Mouse (Mus musculus) embryo, embryonic 10 days (tissue): ENCODE data around the gene Smco2.
"Not testable (repeated sequence)": the region's sequence is repeated elsewhere in the genome, so short reads cannot be mapped to it uniquely, and the experiment has no call there.

Experiments
- DNase-seq: peaks from one replicate; pipeline ENCODE4 v3.0.0-alpha.2; 2015; ENCODE audit warnings: low spot score

Gene Smco2

DNA sequence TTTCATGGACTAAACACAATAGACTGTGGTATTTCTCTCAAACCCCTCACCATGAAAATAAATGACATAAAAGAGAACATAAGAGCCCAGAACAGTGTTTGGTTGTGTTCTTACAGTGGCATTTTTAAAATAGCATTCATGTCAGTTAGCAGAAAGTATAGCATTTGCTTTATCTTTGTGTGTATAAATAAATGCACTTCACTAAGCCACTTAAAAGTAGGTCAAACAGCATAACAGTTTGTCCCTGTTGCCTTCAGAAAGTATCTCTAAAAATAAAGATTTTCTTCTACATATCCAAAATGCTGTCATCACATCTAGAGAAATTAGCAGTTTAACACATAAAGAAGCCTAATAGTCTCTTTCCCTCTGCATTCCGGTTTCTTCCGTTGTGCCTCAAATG is 7.5 kb downstream of the Smco2 start:
- no peak for DNase-seq

DNA sequence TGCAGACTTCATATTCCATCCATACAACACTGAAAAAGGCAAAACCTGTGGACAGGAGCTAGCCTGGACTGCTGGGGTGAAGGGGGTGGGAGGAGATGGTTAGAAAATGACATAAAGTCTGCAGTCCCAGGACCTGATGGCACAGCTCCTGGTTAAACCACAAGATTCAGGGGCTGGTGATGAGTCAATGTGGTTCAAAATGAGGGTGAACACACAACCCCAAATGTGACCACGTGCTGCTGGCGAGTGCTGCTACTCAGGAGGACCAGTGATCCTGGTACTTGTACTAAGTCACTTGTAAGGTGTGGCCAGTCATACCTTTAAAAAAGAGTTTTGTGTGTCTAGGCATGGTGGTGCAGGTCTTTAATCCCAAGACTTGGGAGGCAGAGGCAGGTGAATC is 13.2 kb downstream of the Smco2 start:
- DNase-seq, result no peak

DNA sequence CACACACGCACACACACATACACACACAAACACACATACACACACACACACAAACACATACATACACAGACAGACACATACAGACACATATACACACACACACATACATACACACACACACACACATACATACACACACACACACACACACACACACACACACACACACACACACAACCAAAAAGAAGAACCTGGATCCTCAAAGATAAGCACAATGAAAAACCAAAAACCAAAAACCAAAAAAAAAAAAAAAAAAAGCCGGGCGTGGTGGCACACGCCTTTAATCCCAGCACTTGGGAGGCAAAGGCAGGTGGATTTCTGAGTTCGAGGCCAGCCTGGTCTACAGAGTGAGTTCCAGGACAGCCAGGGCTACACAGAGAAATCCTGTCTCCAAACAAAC is 14.5 kb downstream of the Smco2 start:
- not testable (repeated sequence) for DNase-seq

DNA sequence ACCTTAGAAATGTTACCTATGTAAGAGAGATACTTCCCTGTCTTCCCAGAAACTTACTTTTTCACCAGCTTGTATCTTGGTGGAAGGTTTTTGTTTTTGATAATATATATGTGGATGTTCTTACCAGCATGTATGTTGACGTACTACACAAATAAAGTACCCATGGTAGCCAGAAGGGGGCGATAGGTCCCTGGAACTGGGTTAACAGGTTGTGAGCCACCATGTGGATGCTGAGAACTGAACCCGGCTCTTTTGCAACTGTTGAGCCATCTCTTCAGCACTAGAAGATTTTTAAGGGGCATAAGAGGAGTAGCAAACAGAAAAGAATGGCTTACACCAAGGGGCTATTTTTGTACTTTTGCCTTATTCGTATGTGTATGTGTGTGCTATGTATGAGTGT is 15.8 kb downstream of the Smco2 start:
- no peak for DNase-seq

DNA sequence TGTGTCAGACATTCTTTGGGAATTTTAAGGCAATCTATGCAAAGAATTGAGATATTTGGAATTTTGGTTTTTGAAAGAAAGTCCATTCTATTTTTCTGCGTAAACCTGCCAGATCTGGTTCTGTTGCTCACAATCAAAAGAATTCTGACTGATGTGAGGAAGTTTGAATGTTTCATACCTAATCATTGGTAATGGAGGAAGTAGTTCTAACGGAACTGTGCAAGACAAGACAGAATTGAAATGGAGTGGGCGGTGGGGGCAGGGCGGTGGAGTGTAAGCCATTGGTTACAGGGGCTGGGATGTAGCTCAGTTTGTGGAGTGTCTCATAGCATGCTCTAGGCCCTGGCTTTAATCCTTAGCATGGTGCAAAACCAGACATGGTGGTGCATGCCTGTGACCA is 22.1 kb downstream of the Smco2 start:
- DNase-seq, result no peak

DNA sequence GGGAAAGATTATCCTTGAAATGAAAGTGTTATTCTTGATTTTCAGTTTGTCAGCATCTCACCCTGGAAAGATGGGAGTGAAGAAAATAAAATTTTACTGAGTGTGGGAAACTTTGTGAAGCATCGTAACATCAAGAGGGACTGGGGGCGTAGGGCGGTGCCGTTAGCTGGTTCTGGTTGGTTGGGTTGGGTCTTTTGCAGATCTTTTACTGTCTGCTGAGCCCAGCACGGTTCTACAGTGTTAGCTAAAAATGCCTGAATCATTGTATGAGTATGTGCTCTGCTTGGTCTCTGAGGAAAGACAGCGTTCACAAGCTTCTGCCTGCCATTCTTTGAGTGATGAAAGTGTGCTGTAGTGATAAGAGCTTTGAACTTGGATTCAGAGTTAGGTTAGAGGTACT is 24.5 kb downstream of the Smco2 start:
- no peak for DNase-seq

DNA sequence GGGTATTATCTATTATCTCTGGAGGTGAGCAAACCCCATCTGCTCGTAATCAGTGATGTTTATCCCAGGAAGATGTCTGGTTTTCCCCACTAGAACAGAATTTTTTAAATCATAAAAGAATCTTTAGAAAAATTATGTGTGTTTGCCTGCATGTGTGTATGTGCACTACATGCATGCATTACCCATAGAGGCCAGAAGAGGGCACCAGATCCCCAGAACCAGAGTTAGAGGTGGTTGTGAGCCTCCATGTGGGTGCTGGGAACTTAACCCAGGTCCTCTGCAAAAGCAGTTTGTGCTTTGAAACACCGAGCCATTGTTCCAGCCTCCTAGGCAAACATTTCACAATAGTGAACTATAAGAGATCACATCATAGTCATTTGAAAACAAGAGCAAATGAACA is 26.9 kb downstream of the Smco2 start:
- no peak for DNase-seq

DNA sequence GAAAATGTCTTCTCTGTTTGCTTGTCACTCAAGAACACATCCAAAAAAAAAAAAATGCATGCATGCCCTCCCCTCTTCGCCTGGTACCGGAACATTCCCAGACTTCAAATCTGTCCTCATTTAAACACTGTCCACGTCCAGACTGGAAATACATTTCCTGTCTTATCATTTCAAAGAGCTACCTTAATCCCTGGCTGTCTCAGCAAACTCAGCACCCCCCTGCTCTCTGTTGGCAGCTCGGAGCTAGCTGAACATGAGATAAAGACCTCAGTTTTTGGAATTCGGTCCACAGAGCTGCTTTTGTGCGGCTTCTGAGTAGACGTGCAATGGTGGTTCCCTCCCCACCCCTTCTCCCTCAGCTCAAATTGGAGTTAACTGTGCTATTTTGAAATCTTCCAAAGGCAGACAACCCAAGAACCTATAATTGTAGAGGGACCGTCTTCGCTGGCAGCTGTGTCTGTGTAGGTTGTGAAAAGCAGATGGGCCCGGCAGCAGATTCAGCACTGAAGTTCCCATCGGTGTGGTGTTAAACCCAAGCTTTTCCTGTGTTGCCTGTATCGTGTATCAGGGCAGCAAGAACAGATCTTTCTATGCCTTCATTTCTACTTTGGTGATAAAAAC is 27.6 kb downstream of the Smco2 start:
- no peak for DNase-seq

DNA sequence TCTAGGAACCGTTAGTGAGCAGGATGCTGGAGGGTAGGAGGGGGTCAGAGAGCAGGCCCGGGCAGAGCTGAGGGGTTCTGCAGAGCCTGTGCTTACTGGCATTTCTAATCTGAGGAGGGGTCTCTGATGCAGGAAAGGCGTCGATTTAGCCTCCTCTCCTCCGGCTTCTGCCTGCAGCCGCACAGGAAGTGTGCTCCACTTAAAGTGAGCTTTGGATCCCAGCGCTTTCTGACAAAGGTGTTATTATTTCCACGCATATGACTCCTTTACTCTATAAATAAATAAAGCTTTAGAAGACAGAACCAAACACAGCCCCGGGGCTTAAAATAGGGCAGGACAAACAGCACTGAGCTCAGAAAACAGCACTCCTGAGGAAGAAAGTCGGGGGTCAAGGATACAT is 29.0 kb downstream of the Smco2 start:
- peak; percentile 32 for DNase-seq

DNA sequence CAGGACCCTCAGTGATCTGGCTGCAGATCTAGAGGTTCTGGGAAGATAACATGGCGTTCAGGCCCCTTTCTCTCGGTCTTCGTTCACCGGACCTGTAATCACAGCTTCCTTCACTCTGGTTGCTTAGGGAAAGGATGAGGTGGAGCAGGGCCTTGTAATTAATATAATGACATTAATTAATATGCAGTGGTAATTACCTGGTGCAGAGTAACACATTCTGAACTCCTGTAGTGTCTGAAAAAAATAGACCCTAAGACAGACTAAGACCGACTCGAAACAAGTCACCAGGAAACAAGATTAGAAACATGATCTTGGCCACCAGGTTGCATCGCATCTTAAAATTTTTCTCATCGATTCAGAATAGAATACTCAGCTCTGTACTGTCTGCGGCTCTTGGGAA is 30.0 kb downstream of the Smco2 start:
- no peak for DNase-seq

DNA sequence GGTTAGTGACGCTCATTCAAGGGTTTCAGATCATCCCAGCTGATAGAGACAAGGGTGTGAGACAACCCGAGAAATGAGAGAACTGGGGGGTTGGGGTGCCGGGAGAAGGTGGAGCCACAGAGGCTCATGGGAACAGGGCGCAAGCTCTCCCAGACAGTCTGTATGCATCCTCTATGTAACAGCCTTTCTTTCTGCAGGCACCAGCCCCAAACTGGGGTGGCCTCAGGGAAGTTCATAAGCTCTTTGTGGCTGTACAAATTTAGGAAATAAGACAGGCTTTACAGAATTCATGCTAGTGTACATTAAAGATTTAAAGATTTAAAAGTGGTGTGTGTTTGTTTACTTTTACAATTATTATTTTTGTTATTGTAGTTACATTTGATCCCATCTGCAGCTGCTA is 30.4 kb downstream of the Smco2 start:
- DNase-seq, result no peak

DNA sequence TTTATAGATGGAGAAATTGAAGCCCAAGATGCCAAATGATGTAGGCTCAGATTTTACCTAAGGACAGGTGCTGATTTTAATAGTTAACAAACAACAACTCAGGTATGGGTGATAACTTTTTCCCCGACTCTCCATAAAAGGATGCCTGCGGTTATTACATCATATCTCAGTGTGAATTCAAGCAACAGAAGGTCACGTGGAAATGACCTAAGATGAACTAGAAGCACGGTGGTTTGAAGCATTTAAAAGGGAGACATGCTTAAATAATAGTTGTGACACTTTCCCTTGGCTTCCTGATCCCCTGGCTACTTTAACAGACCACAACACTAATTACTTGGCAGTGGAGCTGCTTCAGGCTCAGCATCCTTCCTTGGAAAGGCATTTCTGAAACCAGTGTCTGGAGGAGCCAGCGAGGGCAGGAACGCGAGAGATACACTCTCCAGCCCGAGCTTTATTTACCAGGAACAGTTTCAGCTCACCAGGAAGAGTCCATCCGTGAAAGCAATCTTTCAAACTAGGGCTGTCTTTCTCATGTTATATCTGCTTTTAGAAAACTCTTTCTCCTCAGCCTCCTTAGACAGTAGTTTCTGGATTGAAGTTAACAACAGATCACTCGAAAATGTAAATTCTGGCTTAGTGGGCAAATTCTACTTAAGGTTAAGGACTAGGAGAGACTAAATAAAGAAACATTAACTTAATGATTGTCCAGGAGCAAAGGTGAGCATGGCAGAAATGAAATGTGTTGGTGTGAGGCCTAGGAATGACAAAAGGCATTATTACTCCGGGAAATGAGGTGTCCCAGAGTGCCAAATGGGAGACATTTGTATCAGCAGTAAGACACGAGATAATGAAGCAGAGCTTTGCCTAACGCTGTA is 32.2 kb downstream of the Smco2 start:
- no peak for DNase-seq

DNA sequence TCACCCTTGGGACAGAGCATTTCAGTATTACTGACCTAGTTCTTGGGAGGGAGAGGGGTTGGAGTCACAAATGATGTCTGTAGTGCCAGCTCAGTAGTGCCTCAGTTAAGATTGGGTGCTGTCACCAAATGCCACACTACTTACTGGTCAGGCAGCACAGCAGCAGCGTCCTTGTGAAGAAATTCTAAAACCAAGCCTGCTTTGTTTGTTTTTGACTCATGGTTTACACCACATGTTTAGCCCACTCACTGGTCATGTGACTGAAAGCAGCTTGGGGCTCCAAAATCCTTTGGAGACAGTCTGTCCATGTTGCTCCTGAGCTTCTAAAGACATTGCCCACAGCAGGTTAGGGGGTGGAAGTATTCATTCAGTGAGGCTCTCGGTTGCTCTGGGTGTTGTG is 33.5 kb downstream of the Smco2 start:
- DNase-seq, result no peak

DNA sequence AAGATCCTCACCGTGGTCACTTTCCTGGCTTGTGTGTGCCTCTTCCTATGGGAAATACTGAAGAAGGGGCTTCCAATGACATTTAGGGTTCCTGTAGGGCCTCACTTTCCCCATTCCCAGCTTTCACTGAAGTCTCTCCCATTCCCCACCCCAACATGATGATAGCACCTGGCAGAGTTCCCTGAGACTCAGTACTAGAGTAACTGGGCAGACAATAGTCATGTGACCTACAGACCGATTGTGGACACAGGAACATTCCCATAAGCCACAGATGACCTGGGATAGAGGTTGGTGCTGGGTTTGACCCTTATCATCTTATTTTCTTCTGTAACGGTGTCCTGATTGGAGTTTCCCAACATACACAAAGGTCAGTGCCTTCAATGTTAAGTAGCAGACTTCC is 34.3 kb downstream of the Smco2 start:
- DNase-seq, result no peak

DNA sequence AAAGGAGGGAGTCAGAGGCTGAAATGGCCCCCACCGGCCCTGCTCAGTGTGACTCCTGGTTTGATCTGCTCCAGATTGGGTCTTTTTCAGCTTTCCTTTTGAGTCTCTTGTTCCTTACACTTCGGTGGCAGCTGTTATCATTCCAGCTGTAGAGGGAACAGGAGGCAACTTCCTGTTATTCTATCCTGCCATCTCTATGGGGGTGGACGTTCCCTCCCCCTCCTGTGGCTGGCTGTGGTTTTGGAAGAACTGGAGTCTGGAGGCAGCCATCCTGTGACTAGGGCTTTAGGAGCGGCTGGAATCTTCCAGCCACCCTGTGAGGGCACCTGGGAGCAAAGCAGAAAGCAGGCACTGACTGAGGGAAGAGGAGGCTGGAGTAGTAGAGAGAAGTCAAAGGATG is 34.9 kb downstream of the Smco2 start:
- DNase-seq, result peak; percentile 49

DNA sequence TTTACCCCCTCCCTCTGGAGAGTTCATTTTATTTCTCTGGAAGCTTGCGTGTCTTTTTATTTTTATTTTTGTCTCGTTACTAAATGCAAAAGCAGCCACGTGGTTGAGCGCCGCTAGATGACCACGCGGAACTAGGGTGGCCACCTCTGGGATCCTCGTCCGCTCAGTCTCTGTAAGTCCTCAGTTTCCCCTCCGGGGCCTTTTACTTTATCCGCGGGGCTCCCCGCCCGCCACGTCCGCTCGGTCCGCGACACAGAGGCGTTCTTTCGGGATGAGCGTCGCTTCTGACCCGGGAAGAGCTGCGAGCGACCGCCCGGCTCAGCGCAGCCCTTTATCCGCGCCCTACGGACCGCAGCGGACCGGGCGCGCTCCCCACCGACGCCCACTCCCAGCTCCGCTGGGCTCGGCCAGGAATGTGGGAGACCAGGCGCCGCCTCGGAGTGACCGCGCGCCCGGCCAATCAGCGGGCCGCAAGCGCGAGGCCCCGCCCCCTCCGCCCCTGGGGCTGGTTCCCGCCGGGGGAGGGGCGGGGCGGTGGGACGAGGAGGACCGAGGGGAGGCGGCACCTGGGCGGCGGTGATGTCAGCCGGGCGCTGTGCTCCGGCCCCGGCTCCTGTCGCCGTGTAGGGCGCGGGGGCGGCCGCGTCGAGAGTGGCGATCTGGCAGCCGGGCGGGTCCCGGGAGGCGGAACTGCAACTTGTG is 38.2 kb downstream of the Smco2 start, which contains the start of gene Ppfibp1:
Ppfibp1 (plus strand) TSS at position 530 of the 702 bp plus-strand sequence.
- DNase-seq, result peak; percentile 89

DNA sequence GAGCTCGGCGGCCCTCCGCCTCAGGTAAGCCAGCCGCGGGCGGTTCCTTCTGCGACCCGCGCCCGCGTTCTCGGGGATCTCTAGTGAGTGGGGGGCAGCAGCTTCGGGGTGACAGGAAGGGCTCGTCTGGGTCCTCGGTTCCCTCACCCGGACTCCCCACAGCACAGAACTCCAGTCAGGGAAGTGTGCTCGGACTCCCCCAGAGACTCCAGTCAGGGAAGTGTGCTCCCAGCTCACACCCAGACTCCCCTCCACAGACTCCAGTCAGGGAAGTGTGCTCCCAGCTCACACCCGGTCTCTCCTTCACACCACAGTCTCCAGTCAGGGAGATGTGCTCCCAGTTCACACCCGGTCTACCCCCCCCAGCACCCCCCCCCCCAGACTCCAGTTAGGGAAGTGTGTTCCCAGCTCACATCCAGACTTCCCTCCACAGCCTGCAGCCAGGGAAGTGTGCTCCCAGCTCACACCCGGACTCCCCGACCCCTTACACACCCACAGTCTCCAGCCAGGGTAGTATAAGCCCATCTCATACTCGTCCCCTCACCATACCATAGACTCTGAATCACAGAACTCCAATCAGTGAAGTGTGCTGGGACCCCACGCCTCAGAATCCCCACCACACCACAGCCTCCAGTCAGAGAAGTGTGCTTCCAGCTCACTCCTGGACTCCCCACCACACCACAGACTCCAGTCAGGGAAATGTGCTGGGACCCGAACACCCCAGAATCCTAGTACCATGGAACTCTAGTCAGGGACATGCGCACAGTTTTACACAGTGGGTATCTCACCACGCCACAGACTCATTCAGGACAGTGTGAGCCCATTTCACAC is 39.0 kb downstream of the Smco2 start:
- DNase-seq, result no peak

DNA sequence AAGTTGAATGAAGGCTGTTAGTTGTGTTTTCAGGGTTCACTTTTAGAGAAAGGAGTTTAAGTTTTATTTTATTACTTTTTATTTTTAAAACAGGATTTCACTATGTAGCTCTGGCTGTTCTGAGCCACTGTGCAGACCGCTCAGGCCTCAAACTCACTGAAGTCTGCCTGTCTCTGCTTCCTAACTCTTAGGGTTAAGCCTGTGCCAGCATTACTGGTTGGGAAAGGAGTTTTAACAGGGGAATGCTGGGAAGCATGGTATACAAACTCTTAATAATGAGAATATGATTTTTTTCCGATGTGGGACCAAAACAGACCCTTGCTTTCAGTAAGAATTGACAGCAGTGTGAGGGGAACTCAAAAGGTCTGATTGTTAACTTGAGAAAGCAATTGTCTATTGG is 40.3 kb downstream of the Smco2 start:
- no peak for DNase-seq

DNA sequence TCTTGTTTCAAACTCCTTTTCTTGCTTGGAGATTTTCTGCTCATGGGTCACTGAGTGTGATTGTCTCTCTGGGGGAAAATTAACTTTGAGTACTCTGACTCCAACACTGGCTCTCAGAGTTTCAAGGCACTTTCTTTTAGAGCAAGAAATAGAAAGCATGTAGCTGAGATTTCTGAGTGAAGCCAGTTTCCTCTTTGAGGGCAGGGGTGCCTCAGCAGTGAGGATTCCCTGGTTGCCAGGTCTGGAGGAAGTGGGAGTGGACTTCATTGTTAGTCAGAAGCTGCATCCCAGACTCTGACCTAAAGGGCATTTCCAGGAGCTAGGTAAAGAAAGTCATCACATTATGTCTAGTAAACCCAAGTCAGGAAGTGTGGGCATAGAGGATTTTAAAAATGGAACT is 40.7 kb downstream of the Smco2 start:
- DNase-seq, result peak; percentile 64

DNA sequence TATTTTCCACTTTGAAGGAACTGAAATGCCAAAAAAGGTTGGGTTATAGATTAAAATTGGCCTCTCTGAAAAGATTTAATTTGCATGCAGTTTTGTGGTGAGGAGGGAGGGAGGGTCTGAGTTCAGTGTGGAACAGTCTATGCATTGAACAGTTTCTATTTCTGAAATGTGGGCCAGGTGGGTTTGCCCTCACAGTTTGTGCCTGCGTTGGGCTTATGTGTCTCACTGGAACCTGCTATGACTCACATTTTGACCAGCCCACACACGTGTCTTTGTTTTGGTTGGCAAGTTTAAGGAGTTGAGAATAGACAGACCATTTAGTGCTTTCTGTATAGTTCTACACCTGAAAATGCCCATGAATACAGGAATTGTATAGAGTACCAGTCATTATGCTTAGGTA is 44.0 kb downstream of the Smco2 start:
- DNase-seq, result no peak

DNA sequence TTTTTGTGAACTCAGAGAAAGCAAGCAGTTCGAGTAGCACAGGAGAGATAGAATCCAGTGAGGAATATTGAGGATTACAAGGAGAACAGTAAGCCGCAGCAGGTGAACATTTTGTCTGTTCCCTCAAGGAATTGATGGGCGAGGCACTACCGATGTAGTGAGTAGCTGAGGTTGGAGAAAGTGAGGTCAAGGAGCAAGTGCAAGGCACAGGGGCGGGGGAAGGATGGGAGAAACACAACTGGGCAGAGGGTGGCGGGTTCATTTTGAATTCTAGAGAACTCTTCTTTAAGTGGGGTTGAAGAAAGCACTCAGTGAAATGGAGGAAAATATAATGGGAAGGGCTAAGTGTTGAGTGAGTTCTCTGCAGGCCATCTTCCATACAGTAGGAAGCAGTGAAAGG is 48.8 kb downstream of the Smco2 start:
- DNase-seq, result no peak

DNA sequence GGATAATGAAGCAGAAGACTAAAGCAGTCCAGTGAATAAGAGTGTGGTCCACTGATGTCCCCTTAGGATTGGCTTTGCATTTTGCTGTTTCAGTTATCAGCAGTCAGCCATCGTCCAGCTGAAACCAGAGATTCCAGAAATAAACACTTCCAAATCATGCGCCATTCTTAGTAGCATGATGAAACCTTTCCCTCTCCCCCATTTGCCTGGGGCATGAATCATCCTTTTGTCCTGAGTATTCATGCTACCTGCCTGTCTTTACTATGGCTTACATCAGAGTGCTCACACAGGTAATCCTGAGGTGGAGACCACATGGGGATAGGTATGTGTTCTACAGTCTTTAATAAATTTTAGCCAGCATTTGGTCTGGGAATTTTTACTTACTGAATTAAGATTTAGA is 49.7 kb downstream of the Smco2 start:
- no peak for DNase-seq
